Mouse (Mus musculus) neutrophil, adult 65 days (primary cell): Measurements from ENCODE around the gene Tshr. TPM values are rescaled to one million over a fixed set of nuclear protein-coding genes. Genes with fewer than 3 reads are reported as not detected.

Experiments
- total RNA-seq: library from RNA; stranded (reverse); gene quantifications from 2 replicates; pipeline ENCODE4 v1.2.4, GENCODE M21; 2023

The Tshr gene
- total RNA-seq: 3.0 TPM in 2 replicates

GRCm38 (mm10) chr12:91384281-91385017 lies at the start of gene Tshr, which contains the start of gene Cep128:
TSS of gene Tshr (plus strand) at chr12:91384563.
TSS of gene Cep128 (minus strand) at chr12:91384409.

GRCm38 (mm10) chr12:91589847-91590690 lies 205.7 kb downstream of the Tshr start, which contains the start of gene Gtf2a1:
TSS of gene Gtf2a1 (minus strand) at chr12:91590487.

Other genes starting within 250 kb of the Tshr start
- 36.1 and 69.7 TPM in 2 replicates for gene Cep128, start 154 bp upstream of the Tshr start, total RNA-seq
- 29.2 and 31.0 TPM in 2 replicates for gene Gtf2a1, start 205.9 kb downstream of the Tshr start, total RNA-seq